Mouse (Mus musculus): ENCODE data around the gene Vmn1r215. TPM values are rescaled to one million over a fixed set of nuclear protein-coding genes. Genes with fewer than 3 reads are reported as not detected.

The Vmn1r215 gene
- polyA plus RNA-seq, 1 experiment = not detected

DNA sequence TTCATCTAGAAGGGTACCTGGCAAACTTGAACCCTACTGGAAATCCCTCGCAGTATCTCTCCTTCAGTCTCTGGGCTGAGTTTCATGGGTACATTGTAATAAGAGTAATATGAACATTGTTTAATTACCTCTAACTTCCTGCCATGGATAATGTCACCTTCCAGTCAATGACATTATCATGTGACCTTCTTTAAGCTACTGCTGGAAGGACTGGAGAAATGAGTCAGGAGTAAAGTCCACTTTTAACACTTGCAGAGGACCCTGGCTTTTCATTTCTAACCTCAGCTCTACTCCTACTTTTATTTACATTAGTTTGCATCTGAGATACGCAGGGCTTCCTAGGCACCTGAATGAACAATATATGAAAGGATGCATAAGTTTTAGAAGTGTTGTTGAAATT, 52.8 kb downstream of the Vmn1r215 start:
- H3K4me3 ChIP-seq (replicated peaks; ENCODE audit: insufficient read depth, low read depth, low read length) = no peak overlapping the region
- no peaks in the 10 kb centered on the region for H3K27me3 ChIP-seq (ENCODE audit: control insufficient read depth, insufficient read depth, low read length)
- 93% methylated on average over 2 of the region's 2 CpGs for WGBS
- no peak overlapping the region for H3K27ac ChIP-seq (ENCODE audit: insufficient read depth, low read length)
- no peak for TF ChIP-seq CTCF (IDR thresholded peaks at IDR 0.05; ENCODE audit: borderline replicate concordance, insufficient read depth, low read depth, low read length)
- TF ChIP-seq POLR2A (IDR thresholded peaks at IDR 0.05; ENCODE audit: borderline replicate concordance, insufficient read depth, low read length) = no peak
- H3K4me1 ChIP-seq (ENCODE audit: control insufficient read depth, insufficient read depth, low read length) = no peaks in the 10 kb centered on the region
- DNase-seq = no peak

Other genes with a start within 250 kb of the Vmn1r215 start
- not detected in 2 replicates for gene Vmn1r210, start 236.7 kb upstream of the Vmn1r215 start, polyA plus RNA-seq (2012; rRNA removed)
- not detected in 2 replicates for gene Vmn1r211, start 210.5 kb upstream of the Vmn1r215 start, polyA plus RNA-seq (2012; rRNA removed)
- gene Vmn1r212, start 183.8 kb upstream of the Vmn1r215 start, polyA plus RNA-seq (2012; rRNA removed) = not detected in 2 replicates
- not detected in 2 replicates for gene Vmn1r213, start 60.4 kb upstream of the Vmn1r215 start, polyA plus RNA-seq (2012; rRNA removed)
- not detected in 2 replicates for gene Vmn1r214, start 37.6 kb upstream of the Vmn1r215 start, polyA plus RNA-seq (2012; rRNA removed)
- not detected in 2 replicates for gene Vmn1r217, start 50.2 kb downstream of the Vmn1r215 start, polyA plus RNA-seq (2012; rRNA removed)
- gene Vmn1r218, start 65.1 kb downstream of the Vmn1r215 start, polyA plus RNA-seq (2012; rRNA removed) = not detected in 2 replicates
- not detected in 2 replicates for gene Vmn1r219, start 91.3 kb downstream of the Vmn1r215 start, polyA plus RNA-seq (2012; rRNA removed)
- gene Vmn1r220, start 120.0 kb downstream of the Vmn1r215 start, polyA plus RNA-seq (2012; rRNA removed) = not detected in 2 replicates
- not detected in 2 replicates for gene Vmn1r221, start 146.1 kb downstream of the Vmn1r215 start, polyA plus RNA-seq (2012; rRNA removed)
- gene Vmn1r222, start 167.9 kb downstream of the Vmn1r215 start, polyA plus RNA-seq (2012; rRNA removed) = not detected in 2 replicates
- not detected in 2 replicates for gene Vmn1r223, start 179.1 kb downstream of the Vmn1r215 start, polyA plus RNA-seq (2012; rRNA removed)

All from cerebellum, adult 2 months (tissue).